Mouse (Mus musculus): Measurements from ENCODE around the gene Sod1.

DNA sequence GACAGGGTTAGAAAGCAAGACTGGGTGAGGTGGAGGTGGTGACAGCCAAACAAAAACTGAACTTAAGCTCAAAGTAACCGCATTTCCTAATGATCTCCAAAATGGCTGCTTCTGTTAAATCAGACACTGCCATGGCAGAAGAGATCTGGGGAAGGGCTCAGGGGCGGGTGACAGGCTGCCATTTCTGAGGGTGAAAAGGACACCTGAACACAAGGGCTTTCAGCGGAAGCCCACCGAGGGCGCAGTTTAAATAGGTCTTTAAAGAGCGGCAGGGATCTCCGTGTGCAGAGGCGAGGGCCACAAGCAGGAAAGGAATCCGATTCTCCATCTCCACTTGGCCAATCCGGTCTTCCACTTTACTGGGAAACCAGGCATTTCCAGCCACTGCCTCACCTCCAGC lies 13.1 kb downstream of the Sod1 start:
- TF ChIP-seq CTCF (conservative IDR thresholded peaks at IDR 0.05; ENCODE audit: insufficient read depth, insufficient read length, low read depth, low read length), result no peak
- no peak for TF ChIP-seq POLR2A (IDR thresholded peaks at IDR 0.05; ENCODE audit: low read depth, low read length)

All from kidney, adult 2 months (tissue).